In genomic region chr1:90163161-90163560, GRCm38 (mm10) we compare ENCODE assay signal across 18 mouse cellular contexts. TPM values are rescaled to one million over a fixed set of nuclear protein-coding genes. Genes with fewer than 3 reads are reported as not detected.
DNase-seq lines count a peak whose midpoint lies in the region; ATAC-seq and TF ChIP-seq lines count a peak whose summit lies in the region.
"Had no signal": no experiment of that assay in that cellular context is flagged by ENCODE, and none has a peak within 500 bp of the region (broad histone marks: within the 10 kb centered on the region; RNA-seq: fewer than 3 reads in every experiment).

No protein-coding gene starts in this region.

- WGBS in forebrain, embryonic 10.5 days, result 91% methylated on average over 7 of the region's 7 CpGs
- WGBS in forebrain, embryonic 16.5 days, result 84% methylated on average over 7 of the region's 7 CpGs
- 37% methylated on average over 7 of the region's 7 CpGs for WGBS in kidney, embryonic 16.5 days
- 68% methylated on average over 7 of the region's 7 CpGs for WGBS in stomach, embryonic 14.5 days
- WGBS in stomach, postnatal 0 days, result 65% methylated on average over 7 of the region's 7 CpGs

- H3K4me3 ChIP-seq in forebrain, embryonic 10.5 days, result no peak overlapping the region
- H3K4me3 ChIP-seq in forebrain, embryonic 16.5 days (replicated peaks; ENCODE audit: low read length), result no peak overlapping the region
- H3K4me3 ChIP-seq in kidney, embryonic 16.5 days (ENCODE audit: low read length), result no peak overlapping the region
- H3K4me3 ChIP-seq in stomach, embryonic 14.5 days (ENCODE audit: low read depth, low read length), result no peak overlapping the region
- H3K4me3 ChIP-seq in stomach, postnatal 0 days (ENCODE audit: low read depth, low read length), result no peak overlapping the region
- H3K4me3 ChIP-seq: heart, embryonic 13.5 days; hindbrain, embryonic 13.5 days; liver, embryonic 13.5 days; midbrain, embryonic 12.5 days had no signal

- ATAC-seq in forebrain, embryonic 16.5 days, result no peak
- ATAC-seq in kidney, embryonic 16.5 days (ENCODE audit: low FRiP score, low TSS enrichment), result 0 out of 2 replicates have a peak, but pooled peaks have one; percentile 22
- no peak for ATAC-seq in stomach, embryonic 14.5 days (ENCODE audit: insufficient number of reproducible peaks, insufficient read depth, low FRiP score, low read depth)
- no peak for ATAC-seq in stomach, postnatal 0 days (ENCODE audit: low FRiP score, low TSS enrichment)

- peaks cover 28% of the 10 kb centered on the region for H3K4me1 ChIP-seq in forebrain, embryonic 10.5 days
- peaks cover 7% of the 10 kb centered on the region for H3K4me1 ChIP-seq in forebrain, embryonic 16.5 days (replicated peaks; ENCODE audit: control insufficient read depth, insufficient read depth, low read length)
- peaks cover 38% of the 10 kb centered on the region for H3K4me1 ChIP-seq in kidney, embryonic 16.5 days (ENCODE audit: insufficient read depth, low read length)
- H3K4me1 ChIP-seq in stomach, embryonic 14.5 days (ENCODE audit: control insufficient read depth, insufficient read depth, low read length), result peaks cover 14% of the 10 kb centered on the region
- no peaks in the 10 kb centered on the region for H3K4me1 ChIP-seq in stomach, postnatal 0 days (replicated peaks; ENCODE audit: control insufficient read depth, insufficient read depth)
- H3K4me1 ChIP-seq: liver, embryonic 13.5 days had no signal

- no peak overlapping the region for H3K9ac ChIP-seq in forebrain, embryonic 16.5 days (replicated peaks; ENCODE audit: low read depth, low read length)
- H3K9ac ChIP-seq in kidney, embryonic 16.5 days (replicated peaks; ENCODE audit: low read length), result no peak overlapping the region
- H3K9ac ChIP-seq in stomach, embryonic 14.5 days (replicated peaks; ENCODE audit: low read depth, low read length), result no peak overlapping the region
- no peak overlapping the region for H3K9ac ChIP-seq in stomach, postnatal 0 days (ENCODE audit: low read length)
- H3K9ac ChIP-seq: heart, embryonic 13.5 days; hindbrain, embryonic 13.5 days; liver, embryonic 13.5 days; midbrain, embryonic 12.5 days had no signal

- TF ChIP-seq EP300 in stomach, postnatal 0 days (optimal IDR thresholded peaks at IDR 0.05), result no peak

- no peak overlapping the region for H3K4me2 ChIP-seq in forebrain, embryonic 16.5 days (ENCODE audit: low read length)
- H3K4me2 ChIP-seq in kidney, embryonic 16.5 days (replicated peaks; ENCODE audit: low read depth, low read length), result peak overlapping the region; percentile 24
- 0 out of 2 replicates have a peak overlapping the region, but pooled peaks have one; percentile 2 for H3K4me2 ChIP-seq in stomach, embryonic 14.5 days (replicated peaks; ENCODE audit: low read depth, low read length)
- no peak overlapping the region for H3K4me2 ChIP-seq in stomach, postnatal 0 days (replicated peaks; ENCODE audit: low read depth)
- H3K4me2 ChIP-seq: heart, embryonic 13.5 days; hindbrain, embryonic 13.5 days; liver, embryonic 13.5 days; midbrain, embryonic 12.5 days had no signal

- no peak for TF ChIP-seq CTCF in stomach, postnatal 0 days (IDR thresholded peaks at IDR 0.05; ENCODE audit: low read depth)

- H3K27ac ChIP-seq in forebrain, embryonic 10.5 days, result peak overlapping the region; percentile 66; the same call in 1 of the 2 replicates
- no peak overlapping the region for H3K27ac ChIP-seq in forebrain, embryonic 16.5 days (ENCODE audit: low read length)
- H3K27ac ChIP-seq in kidney, embryonic 16.5 days (ENCODE audit: low read length), result peak overlapping the region; percentile 74
- peak overlapping the region; percentile 63; the same call in 1 of the 2 replicates for H3K27ac ChIP-seq in stomach, embryonic 14.5 days (ENCODE audit: low read length)
- H3K27ac ChIP-seq in stomach, postnatal 0 days (replicated peaks), result no peak overlapping the region
- H3K27ac ChIP-seq: heart, embryonic 13.5 days; hindbrain, embryonic 13.5 days; liver, embryonic 13.5 days; midbrain, embryonic 12.5 days had no signal

- no peaks in the 10 kb centered on the region for H3K27me3 ChIP-seq in forebrain, embryonic 10.5 days (ENCODE audit: poor library complexity, severe bottlenecking)
- no peaks in the 10 kb centered on the region for H3K27me3 ChIP-seq in forebrain, embryonic 16.5 days (replicated peaks; ENCODE audit: control insufficient read depth, insufficient read depth, low read length)
- H3K27me3 ChIP-seq in kidney, embryonic 16.5 days (ENCODE audit: insufficient read depth, low read length), result no peaks in the 10 kb centered on the region
- H3K27me3 ChIP-seq in stomach, embryonic 14.5 days (ENCODE audit: control insufficient read depth, insufficient read depth, low read length), result no peaks in the 10 kb centered on the region
- H3K27me3 ChIP-seq in stomach, postnatal 0 days (ENCODE audit: control insufficient read depth, insufficient read depth, low read length), result no peaks in the 10 kb centered on the region
- H3K27me3 ChIP-seq: hindbrain, embryonic 13.5 days; liver, embryonic 13.5 days; midbrain, embryonic 12.5 days had no signal

- DNase-seq in forebrain, embryonic 10.5 days (ENCODE audit: extremely low spot score, low spot score), result no peak
- no peak for DNase-seq in kidney, postnatal 36 days
- no peak for DNase-seq in stomach, postnatal 0 days (ENCODE audit: low spot score)
- no peak for DNase-seq in retina, postnatal 1 day
- DNase-seq in adrenal gland, postnatal 14 days, result no peak
- DNase-seq: adrenal gland, postnatal 25 days; cerebellum, adult 9-11 months; embryo, embryonic 11 days; kidney, adult 18-20 months; liver, embryonic 13.5 days; thymus, adult 2 months had no signal

- H3K36me3 ChIP-seq in forebrain, embryonic 10.5 days (replicated peaks), result no peaks in the 10 kb centered on the region
- no peaks in the 10 kb centered on the region for H3K36me3 ChIP-seq in forebrain, embryonic 16.5 days (ENCODE audit: control insufficient read depth, insufficient read depth)
- no peaks in the 10 kb centered on the region for H3K36me3 ChIP-seq in kidney, embryonic 16.5 days (ENCODE audit: insufficient read depth, low read length)
- H3K36me3 ChIP-seq in stomach, embryonic 14.5 days (ENCODE audit: control insufficient read depth, insufficient read depth, low read length), result no peaks in the 10 kb centered on the region
- no peaks in the 10 kb centered on the region for H3K36me3 ChIP-seq in stomach, postnatal 0 days (ENCODE audit: control insufficient read depth, insufficient read depth, low read length)
- H3K36me3 ChIP-seq: heart, embryonic 13.5 days; hindbrain, embryonic 13.5 days; liver, embryonic 13.5 days; midbrain, embryonic 12.5 days had no signal

- no peaks in the 10 kb centered on the region for H3K9me3 ChIP-seq in forebrain, embryonic 10.5 days
- H3K9me3 ChIP-seq in forebrain, embryonic 16.5 days (ENCODE audit: control insufficient read depth, low read length), result no peaks in the 10 kb centered on the region
- H3K9me3 ChIP-seq in kidney, embryonic 16.5 days (ENCODE audit: low read length), result no peaks in the 10 kb centered on the region
- H3K9me3 ChIP-seq in stomach, embryonic 14.5 days (ENCODE audit: control insufficient read depth, low read depth, low read length), result no peaks in the 10 kb centered on the region
- no peaks in the 10 kb centered on the region for H3K9me3 ChIP-seq in stomach, postnatal 0 days (ENCODE audit: control insufficient read depth, low read length)
- H3K9me3 ChIP-seq: heart, embryonic 13.5 days; hindbrain, embryonic 13.5 days; liver, embryonic 13.5 days; midbrain, embryonic 12.5 days had no signal

RNA-seq across cellular contexts. Expression of gene Iqca, which starts 10.0 kb away (rescaled TPM):
- polyA plus RNA-seq in forebrain, embryonic 10.5 days (2016; fragmentation: Nextera tagmentation; extraction: Ambion mirVana), result 0.10 and 0.27 TPM in 2 replicates
- polyA plus RNA-seq in forebrain, embryonic 16.5 days (2015; fragmentation: Nextera tagmentation; extraction: Ambion mirVana), result 0.45 and 0.67 TPM in 2 replicates
- polyA plus RNA-seq in kidney, embryonic 16.5 days (2015; fragmentation: Nextera tagmentation; extraction: Ambion mirVana), result 0.34 and 0.39 TPM in 2 replicates
- not detected in 2 replicates for polyA plus RNA-seq in stomach, embryonic 14.5 days (2014; fragmentation: Nextera tagmentation; extraction: Ambion mirVana)
- 0.06 TPM in 1 of 2 replicates, not detected in the other for polyA plus RNA-seq in stomach, postnatal 0 days (2015; fragmentation: Nextera tagmentation; extraction: Ambion mirVana)
- total RNA-seq in adrenal gland, postnatal 14 days (2021), result not detected in 2 replicates
- total RNA-seq: adrenal gland, postnatal 25 days; gastrocnemius, postnatal 4 days had no signal
- polyA plus RNA-seq: liver, embryonic 13.5 days; midbrain, embryonic 12.5 days; thymus, adult 2 months had no signal

RNA-seq across cellular contexts. Expression of gene Ackr3, which starts 40.6 kb away (rescaled TPM):
- 19.3 and 21.5 TPM in 2 replicates for polyA plus RNA-seq in forebrain, embryonic 10.5 days (2016; fragmentation: Nextera tagmentation; extraction: Ambion mirVana)
- 20.3 and 26.1 TPM in 2 replicates for polyA plus RNA-seq in forebrain, embryonic 16.5 days (2015; fragmentation: Nextera tagmentation; extraction: Ambion mirVana)
- 51.8 and 54.0 TPM in 2 replicates for polyA plus RNA-seq in kidney, embryonic 16.5 days (2015; fragmentation: Nextera tagmentation; extraction: Ambion mirVana)
- polyA plus RNA-seq in stomach, embryonic 14.5 days (2014; fragmentation: Nextera tagmentation; extraction: Ambion mirVana), result 34.3 and 37.0 TPM in 2 replicates
- 14.6 and 15.6 TPM in 2 replicates for polyA plus RNA-seq in stomach, postnatal 0 days (2015; fragmentation: Nextera tagmentation; extraction: Ambion mirVana)
- 66.0 and 91.4 TPM in 2 replicates for total RNA-seq in adrenal gland, postnatal 14 days (2021)

Comparison
In these comparisons a context has a peak if more than half of its experiments do, and no peak if none do; other contexts are left out.
1. H3K27ac ChIP-seq: peak in forebrain, embryonic 10.5 days (single experiment), kidney, embryonic 16.5 days (single experiment) and stomach, embryonic 14.5 days (single experiment); none in forebrain, embryonic 16.5 days (single experiment) and stomach, postnatal 0 days (single experiment).
2. H3K4me2 ChIP-seq: peak in kidney, embryonic 16.5 days (single experiment) and stomach, embryonic 14.5 days (single experiment); none in forebrain, embryonic 16.5 days (single experiment) and stomach, postnatal 0 days (single experiment).